Mouse (Mus musculus) cortical plate, adult 2 months (tissue): ENCODE results near the gene Il9r.

Experiments used
- CTCF ChIP-seq: fragments of 200-500 bp; IDR thresholded peaks from 2 replicates; pipeline ENCODE4 v1.5.1; 2011; ENCODE audit warnings: mild to moderate bottlenecking, control low read depth, low read length; ENCODE audit not compliant: insufficient read depth; ENCODE audit errors: extremely low read depth
- POLR2A ChIP-seq: fragments of 200-500 bp; IDR thresholded peaks from 2 replicates; pipeline ENCODE4 v1.6.1; 2011; ENCODE audit warnings: mild to moderate bottlenecking, low read length, control low read depth; ENCODE audit not compliant: insufficient read depth; ENCODE audit errors: extremely low read depth

DNA sequence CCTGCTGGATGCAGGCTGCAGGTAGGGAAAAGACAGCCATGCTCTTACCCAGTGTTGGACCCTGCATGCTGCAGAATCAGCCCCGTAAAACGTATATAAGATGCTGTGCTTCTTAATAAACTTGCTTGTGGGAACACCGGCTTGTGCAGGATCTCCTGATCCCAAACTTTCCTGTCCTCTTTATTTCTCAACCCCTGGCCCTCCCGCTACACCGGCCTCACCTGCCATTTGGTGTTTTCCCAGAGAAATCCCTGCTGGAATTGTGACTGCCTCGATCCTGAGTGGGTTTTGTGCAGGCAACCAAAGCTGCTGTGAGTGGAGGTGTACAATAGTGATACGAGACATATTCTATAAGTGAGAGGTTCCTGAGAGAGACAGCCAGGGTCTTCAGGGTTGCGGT lies 15.6 kb downstream of the Il9r start:
- TF ChIP-seq POLR2A, result no peak
- no peak for TF ChIP-seq CTCF
